Mouse (Mus musculus): ENCODE results near the gene Alg12.

- no peak for TF ChIP-seq POLR2A (IDR thresholded peaks at IDR 0.05; ENCODE audit: insufficient read depth, low read length)
- TF ChIP-seq CTCF (IDR thresholded peaks at IDR 0.05; ENCODE audit: low read depth, low read length): no peak
- TF ChIP-seq EP300 (IDR thresholded peaks at IDR 0.05; ENCODE audit: insufficient read depth, low read depth, low read length): peak; percentile 83
Observed at GRCm38 (mm10) chr15:88866934-88867356, 47.8 kb upstream of the Alg12 start.

All from ES-Bruce4 (cell line).